Mouse (Mus musculus): Measurements from ENCODE around the gene Gabrq. TPM values are rescaled to one million over a fixed set of nuclear protein-coding genes. Genes with fewer than 3 reads are reported as not detected.
A peak's percentile ranks its signal among the peaks of the same experiment; 100 is the strongest.

Gabrq gene
- not detected in 2 replicates for total RNA-seq (2021)
- long read RNA-seq: 0 reads

- peak; percentile 21 for DNase-seq
These were observed at the start of gene Gabrq for GRCm38 (mm10) chrX:72824776-72825588. TSS of gene Gabrq (plus strand) at chrX:72825178.

- DNase-seq: no peak
These were observed 36.0 kb upstream of the Gabrq start for GRCm38 (mm10) chrX:72788773-72789557.

- no peak for DNase-seq
These were observed 35.5 kb upstream of the Gabrq start for GRCm38 (mm10) chrX:72789558-72789871.

GRCm38 (mm10) chrX:72819594-72819993, 5.4 kb upstream of the Gabrq start:
- DNase-seq: peak; percentile 63

GRCm38 (mm10) chrX:72823310-72823709, 1.7 kb upstream of the Gabrq start:
- DNase-seq: no peak

- DNase-seq: no peak
These were observed 569 bp downstream of the Gabrq start for GRCm38 (mm10) chrX:72825589-72825905.

Other genes with a start within 250 kb of the Gabrq start
- gene Gabra3, start 168.3 kb upstream of the Gabrq start, total RNA-seq (2021): 0.43 and 0.52 TPM in 2 replicates
- gene Cetn2, start 93.2 kb downstream of the Gabrq start, total RNA-seq (2021): 50.9 and 54.4 TPM in 2 replicates
- gene Nsdhl, start 93.4 kb downstream of the Gabrq start, total RNA-seq (2021): 78.9 and 93.2 TPM in 2 replicates
- gene Zfp185, start 162.2 kb downstream of the Gabrq start, total RNA-seq (2021): 1.6 and 1.8 TPM in 2 replicates
- gene Pnma5, start 211.9 kb downstream of the Gabrq start, total RNA-seq (2021): 0.38 and 0.43 TPM in 2 replicates
- gene Pnma3, start 239.6 kb downstream of the Gabrq start, total RNA-seq (2021): 0.29 and 0.36 TPM in 2 replicates

Measured in adrenal gland, postnatal 25 days (tissue).